Mouse (Mus musculus): ENCODE data around the gene Olfr488. TPM values are rescaled to one million over a fixed set of nuclear protein-coding genes. Genes with fewer than 3 reads are reported as not detected.
"Not testable (repeated sequence)": the region's sequence is repeated elsewhere in the genome, so short reads cannot be mapped to it uniquely, and the experiment has no call there.

Olfr488 gene
- polyA plus RNA-seq (2011; ENCODE audit: insufficient read length, low read depth, missing spikeins) = not detected in 2 replicates

- Histone ChIP-seq H3K4me1 (ENCODE audit: control insufficient read depth, insufficient read depth, low read length) (no peaks in the 10 kb centered on the region), H3K4me3 (ENCODE audit: insufficient read depth, low read length) (no peak within 1 kb of the TSS), H3K27ac (ENCODE audit: insufficient read depth, low read length) (no peak within 1 kb of the TSS)
- TF ChIP-seq CTCF (IDR thresholded peaks at IDR 0.05; ENCODE audit: borderline replicate concordance, insufficient read depth, low read length) (no peak), POLR2A (IDR thresholded peaks at IDR 0.05; ENCODE audit: low read depth, low read length) (no peak)
These were observed at the start of gene Olfr488 for GRCm38 (mm10) chr7:108258247-108258646. Gene Olfr488, minus strand, starts transcription at chr7:108258347.

GRCm38 (mm10) chr7:108288834-108289233 is 30.7 kb upstream of the Olfr488 start, which contains the start of gene Olfr490:
Gene Olfr490, minus strand, starts transcription at chr7:108288934.
- no peak for TF ChIP-seq CTCF (IDR thresholded peaks at IDR 0.05; ENCODE audit: borderline replicate concordance, insufficient read depth, low read length)
- TF ChIP-seq POLR2A (IDR thresholded peaks at IDR 0.05; ENCODE audit: low read depth, low read length) = no peak
- Histone ChIP-seq H3K4me1 (ENCODE audit: control insufficient read depth, insufficient read depth, low read length) (no peaks in the 10 kb centered on the region), H3K4me3 (ENCODE audit: insufficient read depth, low read length) (no peak within 1 kb of the TSS), H3K27ac (ENCODE audit: insufficient read depth, low read length) (no peak within 1 kb of the TSS)

GRCm38 (mm10) chr7:108233551-108233950 is 24.6 kb downstream of the Olfr488 start:
- TF ChIP-seq CTCF (IDR thresholded peaks at IDR 0.05; ENCODE audit: borderline replicate concordance, insufficient read depth, low read length) (no peak), POLR2A (IDR thresholded peaks at IDR 0.05; ENCODE audit: low read depth, low read length) (no peak)
- Histone ChIP-seq H3K27ac (ENCODE audit: insufficient read depth, low read length) (no peak overlapping the region), H3K4me3 (ENCODE audit: insufficient read depth, low read length) (no peak overlapping the region), H3K4me1 (ENCODE audit: control insufficient read depth, insufficient read depth, low read length) (no peaks in the 10 kb centered on the region)

- not testable (repeated sequence) for H3K4me3 ChIP-seq (ENCODE audit: insufficient read depth, low read length); H3K4me1 ChIP-seq (ENCODE audit: control insufficient read depth, insufficient read depth, low read length); H3K27ac ChIP-seq (ENCODE audit: insufficient read depth, low read length)
These were observed 43.6 kb downstream of the Olfr488 start, which contains the start of gene Olfr487 for GRCm38 (mm10) chr7:108214536-108214935. Gene Olfr487, minus strand, starts transcription at chr7:108214636.

Other genes with a start within 250 kb of the Olfr488 start
- not detected in 2 replicates for gene Olfr478, start 224.4 kb downstream of the Olfr488 start, polyA plus RNA-seq (2011; ENCODE audit: insufficient read length, low read depth, missing spikeins)
- not detected in 2 replicates for gene Olfr479, start 207.7 kb downstream of the Olfr488 start, polyA plus RNA-seq (2011; ENCODE audit: insufficient read length, low read depth, missing spikeins)
- gene Olfr480, start 191.0 kb downstream of the Olfr488 start, polyA plus RNA-seq (2011; ENCODE audit: insufficient read length, low read depth, missing spikeins) = not detected in 2 replicates
- not detected in 2 replicates for gene Olfr481, start 178.5 kb downstream of the Olfr488 start, polyA plus RNA-seq (2011; ENCODE audit: insufficient read length, low read depth, missing spikeins)
- gene Olfr482, start 160.8 kb downstream of the Olfr488 start, polyA plus RNA-seq (2011; ENCODE audit: insufficient read length, low read depth, missing spikeins) = not detected in 2 replicates
- gene Olfr483, start 157.5 kb downstream of the Olfr488 start, polyA plus RNA-seq (2011; ENCODE audit: insufficient read length, low read depth, missing spikeins) = not detected in 2 replicates
- gene Olfr484, start 130.9 kb downstream of the Olfr488 start, polyA plus RNA-seq (2011; ENCODE audit: insufficient read length, low read depth, missing spikeins) = not detected in 2 replicates
- gene Olfr485, start 98.5 kb downstream of the Olfr488 start, polyA plus RNA-seq (2011; ENCODE audit: insufficient read length, low read depth, missing spikeins) = not detected in 2 replicates
- not detected in 2 replicates for gene Olfr486, start 85.6 kb downstream of the Olfr488 start, polyA plus RNA-seq (2011; ENCODE audit: insufficient read length, low read depth, missing spikeins)
- gene Olfr487, start 43.7 kb downstream of the Olfr488 start, polyA plus RNA-seq (2011; ENCODE audit: insufficient read length, low read depth, missing spikeins) = not detected in 2 replicates
- not detected in 2 replicates for gene Olfr490, start 30.6 kb upstream of the Olfr488 start, polyA plus RNA-seq (2011; ENCODE audit: insufficient read length, low read depth, missing spikeins)
- not detected in 2 replicates for gene Olfr491, start 55.1 kb upstream of the Olfr488 start, polyA plus RNA-seq (2011; ENCODE audit: insufficient read length, low read depth, missing spikeins)
- gene Olfr492, start 65.3 kb upstream of the Olfr488 start, polyA plus RNA-seq (2011; ENCODE audit: insufficient read length, low read depth, missing spikeins) = not detected in 2 replicates
- not detected in 2 replicates for gene Olfr493, start 88.6 kb upstream of the Olfr488 start, polyA plus RNA-seq (2011; ENCODE audit: insufficient read length, low read depth, missing spikeins)
- not detected in 2 replicates for gene Olfr494, start 107.0 kb upstream of the Olfr488 start, polyA plus RNA-seq (2011; ENCODE audit: insufficient read length, low read depth, missing spikeins)
- not detected in 2 replicates for gene Olfr495, start 134.8 kb upstream of the Olfr488 start, polyA plus RNA-seq (2011; ENCODE audit: insufficient read length, low read depth, missing spikeins)
- not detected in 2 replicates for gene Olfr497, start 162.1 kb upstream of the Olfr488 start, polyA plus RNA-seq (2011; ENCODE audit: insufficient read length, low read depth, missing spikeins)
- gene Olfr498, start 207.0 kb upstream of the Olfr488 start, polyA plus RNA-seq (2011; ENCODE audit: insufficient read length, low read depth, missing spikeins) = not detected in 2 replicates